Mouse (Mus musculus) heart, embryonic 12.5 days (tissue): ENCODE data around the gene Rnf224. TPM values are rescaled to one million over a fixed set of nuclear protein-coding genes. Genes with fewer than 3 reads are reported as not detected.

Experiments
- ATAC-seq: fragments of 200-750 bp; cut with Nextera tagmentation; 2 replicates; pipeline ENCODE4 v1.8.0; 2017; ENCODE audit warnings: moderate TSS enrichment, moderate library complexity; ENCODE audit not compliant: insufficient number of reproducible peaks, low FRiP score
- H3K27ac ChIP-seq: fragments of 300-500 bp; sonication (generic); 2 replicates; pipeline ENCODE4 v1.5.1; 2016; ENCODE audit warnings: mild to moderate bottlenecking, moderate library complexity; ENCODE audit not compliant: poor library complexity, severe bottlenecking
- H3K27me3 ChIP-seq: fragments of 300-500 bp; sonication (generic); replicated peaks from 2 replicates; pipeline ENCODE4 v1.6.1; 2016; ENCODE audit warnings: mild to moderate bottlenecking, moderate library complexity
- H3K36me3 ChIP-seq: fragments of 300-500 bp; sonication (generic); 2 replicates; pipeline ENCODE4 v1.6.1; 2016; ENCODE audit warnings: mild to moderate bottlenecking, moderate library complexity
- H3K4me1 ChIP-seq: fragments of 300-500 bp; sonication (generic); replicated peaks from 2 replicates; pipeline ENCODE4 v1.6.1; 2016; ENCODE audit warnings: mild to moderate bottlenecking
- H3K4me2 ChIP-seq: fragments of 300-500 bp; sonication (generic); 2 replicates; pipeline ENCODE4 v1.6.1; 2016; ENCODE audit warnings: mild to moderate bottlenecking, moderate library complexity
- H3K4me3 ChIP-seq: fragments of 300-500 bp; sonication (generic); 2 replicates; pipeline ENCODE4 v1.5.1; 2016; ENCODE audit warnings: mild to moderate bottlenecking
- H3K9ac ChIP-seq: fragments of 300-500 bp; sonication (generic); 2 replicates; pipeline ENCODE4 v1.6.1; 2016; ENCODE audit warnings: mild to moderate bottlenecking, moderate library complexity
- H3K9me3 ChIP-seq: fragments of 300-500 bp; sonication (generic); replicated peaks from 2 replicates; pipeline ENCODE4 v1.6.1; 2016; ENCODE audit warnings: mild to moderate bottlenecking, moderate library complexity
- WGBS: fragments of 180-500 bp; shearing (Covaris S2); methylation state at CpG from one replicate; pipeline ENCODE4 v1.1.7; 2016; 5-methylcytosine and 5-hydroxymethylcytosine counted together
- polyA plus RNA-seq: library from polyadenylated mRNA; unstranded; fragments of >200 nt; fragmentation: Nextera tagmentation; extraction: Ambion mirVana; gene quantifications from 2 replicates; pipeline ENCODE4 v1.2.1, GENCODE M21; 2016

Rnf224 gene
- polyA plus RNA-seq, 1 experiment from 2014 or later: not detected

GRCm38 (mm10) chr2:25255284-25255779, 18.7 kb upstream of the Rnf224 start, which contains the start of gene Tmem203:
Gene Tmem203 (plus strand): TSS chr2:25255439.
- ATAC-seq: peak; percentile 89
- Histone ChIP-seq H3K36me3 (peaks cover 25% of the 10 kb centered on the region), H3K9me3 (no peaks in the 10 kb centered on the region), H3K27ac (peak within 1 kb of the TSS; percentile 55), H3K4me1 (peaks cover 17% of the 10 kb centered on the region), H3K4me3 (peak within 1 kb of the TSS; percentile 71), H3K9ac (peak within 1 kb of the TSS; percentile 91), H3K4me2 (peak within 1 kb of the TSS; percentile 99), H3K27me3 (no peaks in the 10 kb centered on the region)
- under 1% methylated on average over 39 of the region's 39 CpGs for WGBS

- peaks cover 54% of the 10 kb centered on the region for H3K36me3 ChIP-seq
- H3K9ac ChIP-seq: no peak overlapping the region
These were observed 15.7 kb upstream of the Rnf224 start for GRCm38 (mm10) chr2:25252331-25252730.

DNA sequence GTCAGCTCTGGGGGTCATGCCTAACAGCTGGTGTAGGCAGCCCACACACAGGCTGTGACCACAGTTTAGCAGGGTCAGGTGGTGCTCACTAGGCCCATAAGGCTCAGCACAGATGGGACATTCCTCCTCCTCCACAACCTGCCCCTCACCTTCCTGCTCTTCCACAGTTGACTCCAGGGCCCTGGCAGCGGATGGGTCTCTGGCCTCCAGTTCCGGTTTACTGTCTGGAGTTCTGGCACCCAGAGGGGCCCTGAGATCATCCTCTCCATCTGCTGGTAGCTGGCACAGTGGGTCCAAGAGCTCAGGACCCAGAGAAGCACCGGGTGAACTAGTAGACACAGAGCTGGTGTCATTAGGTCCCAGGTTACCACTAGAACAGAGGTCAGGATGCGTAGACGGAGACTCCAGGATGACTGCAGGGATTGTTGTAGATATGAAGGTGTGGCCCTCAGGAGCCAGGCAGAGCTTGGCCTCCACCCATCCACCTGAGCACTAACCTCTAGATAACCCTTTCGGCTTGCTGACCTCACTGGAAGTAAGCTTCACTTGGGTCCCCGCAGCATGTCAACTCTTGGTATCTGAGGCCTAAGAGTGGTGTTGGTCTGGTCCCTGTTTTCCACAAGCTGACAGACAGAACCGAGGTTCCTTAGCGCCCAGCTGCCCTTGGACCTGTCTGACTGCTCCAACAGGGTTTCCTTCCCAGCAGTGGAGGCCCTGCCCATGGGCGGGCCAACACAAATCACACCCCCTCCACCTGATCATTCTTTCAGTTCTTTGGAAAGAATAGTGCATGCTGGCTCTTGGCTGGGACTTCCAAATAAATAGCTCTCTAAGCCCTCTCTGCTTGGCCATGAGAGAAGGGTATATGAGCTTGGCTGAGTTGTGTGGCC, 9.8 kb upstream of the Rnf224 start, which contains the start of gene AL732309.1:
Gene AL732309.1, minus strand, starts transcription at position 681 of the 890 bp plus-strand sequence.
- Histone ChIP-seq H3K4me1 (peaks cover 14% of the 10 kb centered on the region), H3K27me3 (peaks cover 25% of the 10 kb centered on the region), H3K27ac (no peak within 1 kb of the TSS), H3K9me3 (no peaks in the 10 kb centered on the region), H3K4me2 (no peak within 1 kb of the TSS), H3K36me3 (peaks cover 54% of the 10 kb centered on the region), H3K4me3 (no peak within 1 kb of the TSS), H3K9ac (no peak within 1 kb of the TSS)
- ATAC-seq: no peak
- WGBS: 88% methylated on average over 10 of the region's 10 CpGs

More at GRCm38 (mm10) chr2:25252331-25252730, 15.7 kb upstream of the Rnf224 start:
- Histone ChIP-seq H3K4me2 (no peak overlapping the region), H3K27ac (no peak overlapping the region), H3K9me3 (no peaks in the 10 kb centered on the region), H3K27me3 (no peaks in the 10 kb centered on the region), H3K4me3 (no peak overlapping the region), H3K4me1 (peaks cover 17% of the 10 kb centered on the region)
- ATAC-seq: no peak
- 78% methylated on average over 1 of the region's 1 CpGs for WGBS

DNA sequence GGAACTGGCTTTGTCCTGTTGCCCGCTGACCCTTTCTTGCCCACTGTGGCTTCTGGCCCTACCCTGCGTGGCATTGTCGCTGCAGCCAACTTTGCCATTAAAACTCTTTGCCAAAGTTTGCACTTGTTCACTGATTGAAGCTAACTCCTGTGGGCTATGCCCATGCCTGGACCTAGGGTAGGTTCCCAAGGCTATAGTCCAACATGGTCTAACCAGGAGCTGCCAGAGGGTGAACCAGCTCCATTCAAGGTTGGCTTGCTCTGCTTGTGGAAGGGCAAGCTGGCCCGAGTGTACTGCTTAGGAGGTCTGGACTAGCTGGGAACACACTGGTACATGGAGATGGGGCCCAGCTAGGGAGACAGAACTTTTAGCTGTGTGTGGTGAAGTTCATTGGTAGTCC, 7.6 kb upstream of the Rnf224 start:
- no peaks in the 10 kb centered on the region for H3K9me3 ChIP-seq
- H3K4me1 ChIP-seq: peaks cover 25% of the 10 kb centered on the region
- peaks cover 31% of the 10 kb centered on the region for H3K36me3 ChIP-seq
- ATAC-seq: no peak
- H3K9ac ChIP-seq: no peak overlapping the region
- H3K4me3 ChIP-seq: no peak overlapping the region
- 85% methylated on average over 4 of the region's 4 CpGs for WGBS
- no peak overlapping the region for H3K4me2 ChIP-seq
- H3K27me3 ChIP-seq: peaks cover 36% of the 10 kb centered on the region
- no peak overlapping the region for H3K27ac ChIP-seq

- Histone ChIP-seq H3K4me2 (no peak overlapping the region), H3K9me3 (no peaks in the 10 kb centered on the region), H3K36me3 (peaks cover 23% of the 10 kb centered on the region), H3K4me3 (no peak overlapping the region), H3K27me3 (peaks cover 41% of the 10 kb centered on the region), H3K27ac (no peak overlapping the region), H3K9ac (no peak overlapping the region), H3K4me1 (peaks cover 25% of the 10 kb centered on the region)
- 75% methylated on average over 8 of the region's 8 CpGs for WGBS
- no peak for ATAC-seq
These were observed 6.8 kb upstream of the Rnf224 start for GRCm38 (mm10) chr2:25243342-25243741.

- no peak for ATAC-seq
- Histone ChIP-seq H3K4me2 (peak within 1 kb of the TSS; percentile 95), H3K27me3 (peaks cover 41% of the 10 kb centered on the region), H3K9ac (peak within 1 kb of the TSS; percentile 66), H3K36me3 (0 out of 2 replicates have a peak, but pooled peaks cover 12% of the 10 kb centered on the region), H3K4me1 (peaks cover 25% of the 10 kb centered on the region), H3K9me3 (no peaks in the 10 kb centered on the region), H3K27ac (no peak within 1 kb of the TSS), H3K4me3 (peak within 1 kb of the TSS; percentile 60)
- under 1% methylated on average over 59 of the region's 59 CpGs for WGBS
These were observed 5.5 kb upstream of the Rnf224 start, which contains the start of the genes Rnf208 and Cysrt1 for GRCm38 (mm10) chr2:25242101-25242506. Gene Rnf208 (plus strand): TSS chr2:25242255. Gene Cysrt1 (minus strand): TSS chr2:25242452.

DNA sequence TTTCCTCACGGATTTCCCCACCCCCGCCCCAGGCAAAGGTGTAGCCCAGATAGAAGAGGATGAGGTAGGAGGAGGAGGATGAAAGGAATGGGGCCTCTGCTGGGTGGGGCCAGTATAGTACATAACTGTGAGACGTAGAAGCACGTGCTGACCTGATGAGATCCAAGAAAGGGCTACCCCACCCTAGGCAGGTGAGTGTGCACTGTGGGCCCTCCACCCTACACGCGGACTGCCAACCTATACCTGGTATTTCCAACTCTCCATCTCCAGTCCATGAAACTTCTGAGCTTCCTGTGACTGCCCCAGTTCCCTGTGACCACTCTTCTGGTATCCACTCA, 4.8 kb upstream of the Rnf224 start:
- no peak overlapping the region for H3K9ac ChIP-seq
- 22% methylated on average over 6 of the region's 6 CpGs for WGBS
- peak overlapping the region; percentile 60 for H3K4me3 ChIP-seq
- H3K36me3 ChIP-seq: 0 out of 2 replicates have a peak, but pooled peaks cover 12% of the 10 kb centered on the region
- no peak overlapping the region for H3K27ac ChIP-seq
- no peak for ATAC-seq
- peaks cover 25% of the 10 kb centered on the region for H3K4me1 ChIP-seq
- H3K27me3 ChIP-seq: peaks cover 41% of the 10 kb centered on the region
- H3K4me2 ChIP-seq: peak overlapping the region; percentile 95
- H3K9me3 ChIP-seq: no peaks in the 10 kb centered on the region

DNA sequence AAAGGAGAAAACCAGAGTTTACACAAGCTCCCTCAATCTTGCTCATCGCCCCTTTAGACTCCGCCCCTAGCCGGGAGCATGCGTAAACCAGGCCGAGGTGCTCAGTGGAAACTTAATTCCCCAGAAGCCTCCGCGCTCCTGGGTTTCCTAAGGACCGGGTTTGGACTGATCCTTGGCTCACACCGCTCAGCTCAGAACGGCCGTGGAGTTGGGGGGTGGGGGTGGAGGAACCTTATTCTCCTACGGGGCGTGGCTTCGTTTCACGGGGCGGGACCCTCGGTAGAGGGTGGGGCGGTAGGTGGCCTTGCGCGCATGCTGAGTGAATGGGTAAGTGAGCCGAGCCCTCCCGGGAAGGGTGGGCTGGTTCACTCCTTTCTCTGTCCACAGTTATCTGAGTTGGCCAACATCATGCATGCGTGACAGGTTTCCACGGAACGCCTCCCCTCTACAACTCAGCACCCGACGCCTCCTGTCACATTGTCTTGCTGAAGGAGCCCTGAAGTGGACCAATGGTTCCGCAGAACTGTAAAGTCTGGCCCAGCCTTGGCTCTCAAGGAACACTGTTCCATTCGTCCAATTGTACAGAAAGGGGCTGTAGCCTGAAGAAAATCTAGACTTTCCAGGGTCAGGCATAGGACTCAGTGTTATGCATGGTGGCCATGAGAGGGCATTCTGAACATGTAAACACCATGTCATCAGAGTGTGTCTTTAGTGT, 4.3 kb upstream of the Rnf224 start:
- WGBS: 1% methylated on average over 29 of the region's 29 CpGs
- H3K36me3 ChIP-seq: 0 out of 2 replicates have a peak, but pooled peaks cover 7% of the 10 kb centered on the region
- peak overlapping the region; percentile 95 for H3K4me2 ChIP-seq
- peaks cover 25% of the 10 kb centered on the region for H3K4me1 ChIP-seq
- ATAC-seq: peak; percentile 66
- peaks cover 46% of the 10 kb centered on the region for H3K27me3 ChIP-seq
- peak overlapping the region; percentile 60 for H3K4me3 ChIP-seq
- no peak overlapping the region for H3K27ac ChIP-seq
- peak overlapping the region; percentile 15; the same call in 1 of the 2 replicates for H3K9ac ChIP-seq
- H3K9me3 ChIP-seq: no peaks in the 10 kb centered on the region

- Histone ChIP-seq H3K36me3 (0 out of 2 replicates have a peak, but pooled peaks cover 2% of the 10 kb centered on the region), H3K9me3 (no peaks in the 10 kb centered on the region), H3K4me3 (peak overlapping the region; percentile 60), H3K9ac (peak overlapping the region; percentile 15; the same call in 1 of the 2 replicates), H3K4me2 (peak overlapping the region; percentile 95), H3K4me1 (peaks cover 25% of the 10 kb centered on the region), H3K27ac (no peak overlapping the region), H3K27me3 (peaks cover 50% of the 10 kb centered on the region)
- 54% methylated on average over 8 of the region's 8 CpGs for WGBS
- ATAC-seq: no peak
These were observed 3.7 kb upstream of the Rnf224 start for GRCm38 (mm10) chr2:25240310-25240709.

DNA sequence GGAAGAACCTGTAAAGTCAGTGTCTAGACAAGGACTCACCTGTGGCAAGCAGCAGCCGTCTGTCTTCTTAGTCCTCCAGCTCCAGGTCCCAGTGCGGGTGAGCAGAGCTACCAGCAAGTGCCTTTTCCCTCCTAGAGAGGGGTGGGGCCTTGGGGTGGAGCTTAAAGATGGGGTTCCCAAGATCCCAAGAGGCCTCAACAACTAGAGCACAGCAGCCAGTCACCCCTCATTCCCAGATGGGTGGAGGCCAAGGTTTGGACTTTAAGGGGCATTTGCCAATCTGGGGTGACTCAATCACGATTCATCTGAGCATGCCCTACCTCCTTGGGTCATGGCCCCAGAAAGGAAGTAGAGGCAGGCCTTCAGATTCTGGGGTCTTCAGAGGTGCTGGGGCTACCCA, 3.2 kb upstream of the Rnf224 start:
- H3K27me3 ChIP-seq: peaks cover 56% of the 10 kb centered on the region

DNA sequence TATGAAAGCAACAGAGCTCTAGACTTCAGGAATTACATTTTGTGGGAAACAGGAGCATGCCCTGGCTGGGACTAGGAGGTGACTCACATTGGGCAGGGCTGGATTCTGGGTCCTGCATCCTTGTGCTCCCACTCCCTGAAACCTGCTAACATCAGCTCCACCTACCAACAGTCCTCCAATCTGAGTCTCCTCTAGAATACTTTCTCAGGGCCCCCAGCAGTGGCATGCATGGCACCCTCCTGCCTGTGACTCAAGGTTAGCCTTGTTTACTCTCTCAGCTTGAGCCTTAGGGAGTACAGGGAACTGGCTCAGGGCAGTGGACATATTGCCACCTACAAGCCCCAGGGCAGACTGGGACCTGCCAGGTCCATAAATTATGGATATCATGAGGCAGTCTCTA, 1.5 kb upstream of the Rnf224 start:
- Histone ChIP-seq H3K9ac (no peak overlapping the region), H3K4me3 (no peak overlapping the region), H3K4me2 (no peak overlapping the region), H3K27me3 (peaks cover 62% of the 10 kb centered on the region), H3K4me1 (peaks cover 25% of the 10 kb centered on the region), H3K27ac (no peak overlapping the region), H3K36me3 (no peaks in the 10 kb centered on the region), H3K9me3 (no peaks in the 10 kb centered on the region)
- no peak for ATAC-seq

More for the DNA sequence above, 3.2 kb upstream of the Rnf224 start:
- Histone ChIP-seq H3K4me3 (no peak overlapping the region), H3K27ac (no peak overlapping the region), H3K4me1 (peaks cover 25% of the 10 kb centered on the region), H3K36me3 (no peaks in the 10 kb centered on the region), H3K4me2 (no peak overlapping the region), H3K9me3 (no peaks in the 10 kb centered on the region), H3K9ac (no peak overlapping the region)
- WGBS: 80% methylated on average over 3 of the region's 3 CpGs
- no peak for ATAC-seq
